Mouse (Mus musculus) liver, postnatal 0 days (tissue): Measurements from ENCODE around the gene Dkk2.

Source experiments
- CTCF ChIP-seq: sonication (generic); IDR thresholded peaks from 2 replicates; pipeline ENCODE4 v1.5.1; 2016; ENCODE audit warnings: antibody characterized with exemption, low read depth
- EP300 ChIP-seq: IDR thresholded peaks from 2 replicates; pipeline ENCODE4 v1.6.1; 2016; ENCODE audit warnings: antibody characterized with exemption, low read depth, mild to moderate bottlenecking

DNA sequence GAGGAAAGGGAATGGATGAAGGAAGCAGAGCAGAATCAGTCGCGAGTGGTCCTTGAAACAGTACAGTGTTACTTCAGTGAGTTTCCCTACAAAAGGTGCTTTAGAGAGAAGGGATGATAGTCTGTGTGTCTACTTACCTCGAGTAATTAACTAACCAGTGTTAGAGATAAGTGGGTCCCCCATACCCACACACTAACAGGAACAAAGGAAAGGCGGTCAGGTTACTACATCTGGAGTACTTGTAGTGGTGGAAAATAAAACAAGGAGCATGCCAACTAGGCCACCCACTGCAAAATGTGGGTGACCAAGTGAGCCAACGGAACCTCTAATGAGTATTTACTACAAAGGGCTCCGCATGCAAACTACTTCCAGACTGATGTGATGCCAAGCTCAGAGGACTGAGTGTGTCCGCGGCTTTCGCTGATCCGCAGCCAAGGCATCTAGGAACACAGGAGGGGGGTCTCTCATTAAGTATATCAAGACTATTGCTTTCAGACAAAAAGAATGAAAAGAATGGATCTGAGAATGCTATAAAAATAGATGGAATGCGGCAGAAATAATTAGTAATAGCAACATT is 52.8 kb downstream of the Dkk2 start:
- TF ChIP-seq CTCF (no peak), EP300 (no peak)
